Mouse (Mus musculus) heart, adult 2 months (tissue): ENCODE measurements around the gene Mlec. TPM values are rescaled to one million over a fixed set of nuclear protein-coding genes. Genes with fewer than 3 reads are reported as not detected.
A peak's percentile ranks its signal among the peaks of the same experiment; 100 is the strongest.

Experiments
- DNase-seq, 2 experiments: peaks; one replicate each; pipeline ENCODE4 v3.0.0; 2021
- H3K27ac ChIP-seq: fragments of 200-600 bp; 2 replicates; pipeline ENCODE4 v1.8.1; 2022
- H3K27me3 ChIP-seq: fragments of 200-500 bp; 2 replicates; pipeline ENCODE4 v1.6.1; 2012; ENCODE audit warnings: mild to moderate bottlenecking, low read length, inconsistent platforms, mixed read lengths; ENCODE audit not compliant: control insufficient read depth, insufficient read depth
- H3K36me3 ChIP-seq: fragments of 200-500 bp; 2 replicates; pipeline ENCODE4 v1.6.1; 2012; ENCODE audit warnings: low read length, inconsistent platforms; ENCODE audit not compliant: control insufficient read depth, insufficient read depth
- H3K4me1 ChIP-seq: fragments of 200-500 bp; 2 replicates; pipeline ENCODE4 v1.6.1; 2011; ENCODE audit warnings: low read length; ENCODE audit not compliant: control insufficient read depth, insufficient read depth
- H3K4me3 ChIP-seq: fragments of 200-600 bp; 2 replicates; pipeline ENCODE4 v1.8.1; 2022
- H3K79me2 ChIP-seq: fragments of 200-500 bp; replicated peaks from 2 replicates; pipeline ENCODE4 v1.6.1; 2012; ENCODE audit warnings: mild to moderate bottlenecking, inconsistent platforms, low read length, moderate library complexity, mixed read lengths; ENCODE audit not compliant: control insufficient read depth, insufficient read depth
- H3K9ac ChIP-seq: fragments of 200-500 bp; 2 replicates; pipeline ENCODE4 v1.6.1; 2012; ENCODE audit warnings: low read depth, mild to moderate bottlenecking, control low read depth, inconsistent platforms, low read length, mixed read lengths
- CTCF ChIP-seq: fragments of 200-600 bp; IDR thresholded peaks from 2 replicates; pipeline ENCODE4 v1.8.1; 2022; ENCODE audit warnings: antibody characterized with exemption, mild to moderate bottlenecking, moderate library complexity
- EP300 ChIP-seq: fragments of 200-500 bp; IDR thresholded peaks from 2 replicates; pipeline ENCODE4 v1.6.1; 2011; ENCODE audit warnings: low read depth, low read length, control low read depth; ENCODE audit not compliant: insufficient read depth
- POLR2A ChIP-seq: fragments of 200-500 bp; IDR thresholded peaks from 2 replicates; pipeline ENCODE4 v1.6.1; 2011; ENCODE audit warnings: mild to moderate bottlenecking, low read depth, low read length, control low read depth; ENCODE audit not compliant: insufficient read depth
- WGBS: fragments of 180-500 bp; shearing (Covaris S2); methylation state at CpG from one replicate; pipeline ENCODE4 v1.1.7; 2018; 5-methylcytosine and 5-hydroxymethylcytosine counted together
- intact Hi-C: fragments of 180-260 bp; cut with DNase I; formaldehyde crosslinking; loops from one replicate; pipeline ENCODE4 v1.15.1; 2025
- polyA plus RNA-seq: library from polyadenylated mRNA; depleted of rRNA; stranded (reverse); fragments of >200 nt; gene quantifications from 2 replicates; pipeline ENCODE4 v1.2.3, GENCODE M21; 2012
- total RNA-seq, 2 experiments: library from RNA; stranded (reverse); gene quantifications; 2 replicates each; pipeline ENCODE4 v1.2.3; 2021

The Mlec gene
- total and polyA plus RNA-seq, 3 experiments, result 40.4 to 80.6 (median 74.6) TPM

DNA sequence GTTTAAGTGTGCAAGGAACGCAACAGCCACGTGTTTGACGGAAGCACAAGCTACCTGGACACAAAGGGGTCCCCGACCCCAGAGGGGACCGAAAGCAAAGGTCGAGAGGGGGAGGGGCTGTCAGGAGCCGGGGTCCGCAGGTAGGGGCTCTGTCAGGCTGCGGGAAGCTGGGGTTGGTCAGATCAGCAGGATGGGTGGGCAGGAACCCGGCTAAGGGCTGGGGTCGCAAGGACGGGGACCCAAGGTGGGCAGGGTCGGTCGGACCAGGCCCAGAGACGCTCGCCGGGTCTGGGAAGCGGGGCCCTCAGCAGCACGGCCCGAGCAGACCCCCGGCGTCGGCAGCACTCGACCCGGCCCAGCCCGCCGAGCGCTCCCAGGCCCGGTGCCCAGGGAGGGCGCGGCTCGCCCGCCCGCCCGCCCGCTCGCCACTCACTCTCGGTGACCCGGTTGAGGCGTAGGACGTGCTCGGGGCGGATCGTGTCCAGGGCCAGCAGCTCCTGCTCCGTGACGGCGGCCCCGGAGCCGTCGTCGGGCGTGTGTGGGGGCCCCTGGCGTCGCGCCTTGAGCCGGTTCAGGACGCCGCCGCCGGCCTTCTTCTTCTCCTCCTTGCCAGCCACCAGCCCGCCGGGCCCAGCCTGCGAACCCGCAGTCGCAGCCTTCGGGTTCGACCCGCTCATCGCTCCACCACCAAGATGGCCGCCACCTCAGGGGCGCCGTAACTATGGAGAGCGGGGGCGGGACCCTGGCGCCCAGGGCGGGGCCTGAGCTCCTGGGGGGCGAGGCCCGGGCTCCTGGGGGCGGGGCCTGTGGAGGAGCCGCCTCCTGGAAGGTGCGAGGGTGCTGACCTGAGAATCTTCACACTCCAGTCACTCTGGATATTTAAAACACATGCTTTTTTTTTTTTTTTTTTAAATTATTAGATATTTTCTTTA lies 23.5 kb downstream of the Mlec start, which contains the start of gene Unc119b:
Gene Unc119b, minus strand, starts transcription at position 742 of the 932 bp plus-strand sequence.
- peaks cover 2% of the 10 kb centered on the region for H3K4me1 ChIP-seq
- intact Hi-C loops, result no loop called here
- peak within 1 kb of the TSS; percentile 85 for H3K27ac ChIP-seq
- no peaks in the 10 kb centered on the region for H3K27me3 ChIP-seq
- WGBS, result 1% methylated on average over 64 of the region's 81 CpGs
- DNase-seq, result peak; percentile 93 to 96
- peaks cover 3% of the 10 kb centered on the region; the same call in 1 of the 2 replicates for H3K79me2 ChIP-seq
- H3K9ac ChIP-seq, result peak within 1 kb of the TSS; percentile 82
- TF ChIP-seq POLR2A, result peak; percentile 48; the same call in 1 of the 2 replicates
- TF ChIP-seq CTCF, result no peak
- peak within 1 kb of the TSS; percentile 86 for H3K4me3 ChIP-seq
- no peaks in the 10 kb centered on the region for H3K36me3 ChIP-seq

DNA sequence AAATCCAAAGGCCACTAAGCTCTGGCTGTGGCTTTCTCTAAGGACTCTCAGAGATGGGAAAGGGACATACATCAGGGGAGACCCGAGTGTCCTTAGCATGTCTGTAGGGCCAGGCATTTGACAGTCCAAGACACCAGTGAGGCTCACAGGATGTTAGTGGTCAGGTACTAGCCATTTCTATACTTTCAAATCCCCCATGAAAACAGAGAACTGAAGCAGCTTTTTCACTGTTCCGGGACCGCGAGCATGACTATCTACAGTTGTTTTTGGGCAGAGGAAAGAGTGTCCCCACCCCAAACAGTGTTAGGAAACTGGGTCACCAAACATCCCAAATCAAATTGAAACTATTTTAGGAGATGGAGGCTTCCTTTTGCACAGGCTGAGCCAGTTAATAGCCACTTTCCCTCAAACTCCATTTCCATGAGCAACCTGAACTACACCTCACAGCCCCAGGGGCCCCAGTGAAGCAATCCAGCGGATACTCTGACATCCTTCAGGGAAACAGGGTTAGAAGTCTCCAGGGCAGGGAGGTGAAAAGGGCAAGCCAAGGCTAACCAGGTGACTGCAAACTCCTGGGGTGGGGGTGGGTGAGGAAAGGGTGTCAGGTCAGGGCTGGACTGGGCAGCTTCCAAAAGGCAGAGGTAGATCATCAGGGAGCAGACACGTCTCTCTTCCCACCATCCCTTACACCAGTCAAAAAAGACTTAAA lies 24.5 kb downstream of the Mlec start:
- intact Hi-C loops, result no loop called here
- peak overlapping the region; percentile 85 for H3K27ac ChIP-seq

DNA sequence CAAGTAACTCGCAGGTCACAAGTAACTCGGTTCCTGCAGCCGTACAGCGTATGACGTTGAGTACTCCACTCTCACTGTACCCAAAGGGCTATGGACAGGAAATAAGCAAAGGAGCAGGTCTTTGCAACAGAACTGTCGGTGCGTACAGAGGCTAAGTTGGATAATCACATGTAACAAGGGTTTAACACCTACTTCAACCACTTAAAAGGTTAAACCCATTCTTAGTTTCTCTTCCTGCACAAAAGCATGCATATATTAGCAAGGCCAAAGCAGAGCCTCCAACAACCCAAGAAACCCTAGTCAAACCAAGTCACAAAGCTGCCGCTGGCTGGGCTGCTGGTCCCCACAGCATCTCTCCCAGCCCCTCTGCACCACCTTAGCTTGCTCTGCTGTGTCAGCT lies 25.5 kb downstream of the Mlec start:
- peaks cover 3% of the 10 kb centered on the region; the same call in 1 of the 2 replicates for H3K79me2 ChIP-seq
- DNase-seq, result no peak
- peaks cover 2% of the 10 kb centered on the region for H3K4me1 ChIP-seq
- intact Hi-C loops, result no loop called here
- no peaks in the 10 kb centered on the region for H3K36me3 ChIP-seq
- H3K27me3 ChIP-seq, result no peaks in the 10 kb centered on the region
- no peak for TF ChIP-seq CTCF
- no peak for TF ChIP-seq EP300
- TF ChIP-seq POLR2A, result no peak
- H3K4me3 ChIP-seq, result no peak overlapping the region
- no peak overlapping the region for H3K9ac ChIP-seq
- no peak overlapping the region; the same call in 1 of the 2 replicates for H3K27ac ChIP-seq
- 82% methylated on average over 8 of the region's 8 CpGs for WGBS

More for the DNA sequence above, 24.5 kb downstream of the Mlec start:
- no peaks in the 10 kb centered on the region for H3K36me3 ChIP-seq
- peak overlapping the region; percentile 27; the same call in 1 of the 2 replicates for H3K9ac ChIP-seq
- H3K27me3 ChIP-seq, result no peaks in the 10 kb centered on the region
- DNase-seq, result peak in 1 of 2 experiments; percentile 39
- H3K4me1 ChIP-seq, result peaks cover 2% of the 10 kb centered on the region
- H3K4me3 ChIP-seq, result peak overlapping the region; percentile 86
- 31% methylated on average over 6 of the region's 6 CpGs for WGBS
- peaks cover 3% of the 10 kb centered on the region; the same call in 1 of the 2 replicates for H3K79me2 ChIP-seq
- TF ChIP-seq POLR2A, result no peak
- TF ChIP-seq CTCF, result no peak
- TF ChIP-seq EP300, result no peak

DNA sequence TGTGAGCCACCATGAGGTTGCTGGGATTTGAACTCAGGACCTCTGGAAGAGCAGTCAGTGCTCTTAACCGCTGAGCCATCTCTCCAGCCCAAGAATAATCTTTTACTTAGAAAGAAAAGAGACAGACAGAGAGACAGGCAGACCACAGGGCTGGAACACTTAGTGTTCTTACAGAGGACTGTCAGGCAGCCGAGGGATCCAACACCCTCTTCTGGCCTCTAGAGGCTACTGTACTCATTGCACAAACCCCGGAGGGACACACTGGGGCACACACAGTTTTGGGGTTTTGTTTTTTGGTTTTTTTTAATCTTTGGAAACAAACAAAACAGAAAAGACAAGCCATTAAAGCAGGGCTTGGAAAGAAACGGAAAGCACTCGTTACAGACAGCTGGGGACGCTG lies 28.7 kb downstream of the Mlec start:
- H3K4me1 ChIP-seq, result peaks cover 3% of the 10 kb centered on the region
- no peaks in the 10 kb centered on the region for H3K36me3 ChIP-seq
- DNase-seq, result no peak
- no peak overlapping the region for H3K27ac ChIP-seq
- TF ChIP-seq EP300 (no peak), POLR2A (no peak), CTCF (peak; percentile 47)
- intact Hi-C loops, result loop anchor here (10.0 kb wide), 1 partner anchor 215 kb away; the partner anchor contains the start of genes Cox6a1, Gatc and Triap1
- H3K4me3 ChIP-seq, result no peak overlapping the region
- WGBS, result 84% methylated on average over 6 of the region's 6 CpGs
- H3K79me2 ChIP-seq, result peaks cover 3% of the 10 kb centered on the region; the same call in 1 of the 2 replicates
- H3K9ac ChIP-seq, result no peak overlapping the region
- no peaks in the 10 kb centered on the region for H3K27me3 ChIP-seq

DNA sequence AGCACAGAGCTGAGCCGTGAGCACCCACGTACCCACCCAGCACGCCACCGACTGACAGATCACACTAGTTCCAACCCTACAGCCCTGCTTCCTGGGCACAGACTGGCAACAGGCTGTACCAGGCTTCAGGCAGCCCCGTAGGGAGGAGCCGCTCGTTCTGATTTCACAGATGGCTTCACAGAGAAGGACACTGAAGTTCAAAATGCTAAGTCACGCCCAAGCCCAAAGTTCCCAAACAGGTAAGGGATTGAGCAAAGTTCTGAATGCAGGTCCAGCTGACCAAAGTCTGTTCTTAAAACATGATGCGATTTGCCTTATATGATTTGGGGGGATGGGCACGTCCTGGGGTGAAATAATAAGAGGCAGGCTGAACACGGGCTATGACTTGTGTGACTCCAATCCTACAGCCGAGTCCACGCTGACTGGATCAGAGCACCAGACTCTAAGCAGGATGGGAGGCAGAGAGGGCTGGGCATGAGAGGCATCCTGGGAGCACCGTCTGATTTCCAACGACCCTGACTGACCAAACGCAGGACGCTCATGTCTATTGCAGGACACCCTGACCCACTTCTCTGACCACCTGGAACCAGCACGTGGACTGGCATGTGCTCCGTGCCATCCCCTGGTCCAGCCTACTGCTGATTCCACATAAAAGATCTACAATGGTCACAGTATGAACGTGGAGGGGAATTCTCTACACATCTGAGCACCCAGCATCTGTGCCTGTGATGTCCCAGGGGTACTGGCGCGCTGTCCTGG lies 30.4 kb downstream of the Mlec start:
- TF ChIP-seq EP300 (no peak), CTCF (no peak), POLR2A (no peak)
- Histone ChIP-seq H3K36me3 (no peaks in the 10 kb centered on the region), H3K4me3 (no peak overlapping the region), H3K27ac (no peak overlapping the region), H3K27me3 (no peaks in the 10 kb centered on the region), H3K79me2 (no peaks in the 10 kb centered on the region), H3K4me1 (peaks cover 2% of the 10 kb centered on the region), H3K9ac (no peak overlapping the region)
- intact Hi-C loops, result loop anchor here (10.0 kb wide), 1 partner anchor 217 kb away; the partner anchor contains the start of genes Cox6a1, Gatc and Triap1
- 93% methylated on average over 22 of the region's 22 CpGs for WGBS
- DNase-seq, result peak in 1 of 2 experiments; percentile 18
